Mouse (Mus musculus) MEL (cell line): ENCODE data around the gene Rilpl1. TPM values are rescaled to one million over a fixed set of nuclear protein-coding genes. Genes with fewer than 3 reads are reported as not detected.

ENCODE experiments used
- DNase-seq: peaks from one replicate; pipeline ENCODE4 v3.0.0; 2011; ENCODE audit warnings: low read depth, low spot score
- H3K27ac ChIP-seq: 2 replicates; pipeline ENCODE4 v1.5.1; 2012; ENCODE audit warnings: low read depth, mild to moderate bottlenecking, control low read depth, low read length, moderate library complexity; ENCODE audit not compliant: control insufficient read depth
- H3K27me3 ChIP-seq, 2 experiments: fragments of 150-350 bp in 1 of 2; sonication (generic) in 1 of 2; 2 replicates each; pipeline ENCODE4 v1.6.1; 2012; ENCODE audit warnings: low read length in 2 of 2, mild to moderate bottlenecking in 2 of 2, improper control_type of control experiment in 1 of 2, moderate library complexity in 1 of 2; ENCODE audit not compliant: insufficient read depth in 2 of 2, control insufficient read depth in 1 of 2
- H3K36me3 ChIP-seq, 2 experiments: 2 replicates each; pipeline ENCODE4 v1.6.1; 2012 to 2014; ENCODE audit warnings: low read length in 2 of 2, improper control_type of control experiment in 1 of 2, inconsistent platforms in 1 of 2, mild to moderate bottlenecking in 1 of 2; ENCODE audit not compliant: insufficient read depth in 2 of 2, control insufficient read depth in 1 of 2
- H3K4me1 ChIP-seq, 2 experiments: fragments of 150-350 bp in 1 of 2; sonication (generic) in 1 of 2; 2 replicates each; pipeline ENCODE4 v1.6.1; 2012; ENCODE audit warnings: low read length in 2 of 2, improper control_type of control experiment in 1 of 2, mild to moderate bottlenecking in 1 of 2; ENCODE audit not compliant: insufficient read depth in 2 of 2, control insufficient read depth in 1 of 2
- H3K4me3 ChIP-seq, 2 experiments: fragments of 150-350 bp in 1 of 2; sonication (generic) in 1 of 2; 2 replicates each; pipeline ENCODE4 v1.5.1; 2012; ENCODE audit warnings: low read depth in 2 of 2, low read length in 2 of 2, mild to moderate bottlenecking in 2 of 2, moderate library complexity in 2 of 2, control low read depth in 1 of 2, improper control_type of control experiment in 1 of 2; ENCODE audit not compliant: control insufficient read depth in 1 of 2, insufficient read depth in 1 of 2
- H3K79me2 ChIP-seq: 2 replicates; pipeline ENCODE4 v1.6.1; 2012; ENCODE audit warnings: mild to moderate bottlenecking, low read length, moderate library complexity; ENCODE audit not compliant: control insufficient read depth, poor library complexity, insufficient read depth
- H3K9ac ChIP-seq: 2 replicates; pipeline ENCODE4 v1.6.1; 2012; ENCODE audit warnings: low read depth, mild to moderate bottlenecking, control low read depth, low read length, moderate library complexity; ENCODE audit not compliant: control insufficient read depth, poor library complexity, severe bottlenecking
- H3K9me3 ChIP-seq: fragments of 150-350 bp; sonication (generic); replicated peaks from 2 replicates; pipeline ENCODE4 v1.6.1; 2012; ENCODE audit warnings: mild to moderate bottlenecking, low read length, improper control_type of control experiment, moderate library complexity; ENCODE audit not compliant: insufficient read depth
- ELF1 ChIP-seq: IDR thresholded peaks from 2 replicates; pipeline ENCODE4 v1.6.1; 2014; ENCODE audit warnings: low read depth, mild to moderate bottlenecking, inconsistent platforms, low read length, improper control_type of control experiment, moderate library complexity
- EP300 ChIP-seq, 2 experiments: IDR thresholded peaks; 2 replicates each; pipeline ENCODE4 v1.6.1; 2011; ENCODE audit warnings: improper control_type of control experiment in 2 of 2, low read length in 2 of 2, low read depth in 1 of 2, mild to moderate bottlenecking in 1 of 2
- GABPA ChIP-seq: IDR thresholded peaks from 2 replicates; pipeline ENCODE4 v1.6.1; 2012; ENCODE audit warnings: low read depth, mild to moderate bottlenecking, inconsistent platforms, low read length, improper control_type of control experiment, moderate library complexity
- GATA1 ChIP-seq: IDR thresholded peaks from 2 replicates; pipeline ENCODE4 v1.6.1; 2011; ENCODE audit warnings: low read depth, low read length, improper control_type of control experiment
- HCFC1 ChIP-seq: IDR thresholded peaks from 2 replicates; pipeline ENCODE4 v1.6.1; 2012; ENCODE audit warnings: low read depth, mild to moderate bottlenecking, inconsistent platforms, low read length, improper control_type of control experiment, moderate library complexity
- JUND ChIP-seq: IDR thresholded peaks from 2 replicates; pipeline ENCODE4 v1.6.1; 2011; ENCODE audit warnings: low read depth, mild to moderate bottlenecking, improper control_type of control experiment, low read length
- MAX ChIP-seq: IDR thresholded peaks from 2 replicates; pipeline ENCODE4 v1.6.1; 2011; ENCODE audit warnings: low read length, improper control_type of control experiment
- MXI1 ChIP-seq: IDR thresholded peaks from 2 replicates; pipeline ENCODE4 v1.6.1; 2011; ENCODE audit warnings: mild to moderate bottlenecking, low read depth, low read length, improper control_type of control experiment
- MYC ChIP-seq: IDR thresholded peaks from 2 replicates; pipeline ENCODE4 v1.6.1; 2011; ENCODE audit warnings: low read depth, mild to moderate bottlenecking, low read length, improper control_type of control experiment, moderate library complexity
- NELFE ChIP-seq: IDR thresholded peaks from 2 replicates; pipeline ENCODE4 v1.6.1; 2011; ENCODE audit warnings: low read depth, low read length, improper control_type of control experiment
- POLR2A ChIP-seq, 2 experiments: IDR thresholded peaks; 2 replicates each; pipeline ENCODE4 v1.6.1; 2011 to 2012; ENCODE audit warnings: low read length in 2 of 2, mild to moderate bottlenecking in 2 of 2, control low read depth in 1 of 2, improper control_type of control experiment in 1 of 2, low read depth in 1 of 2, moderate library complexity in 1 of 2; ENCODE audit not compliant: control insufficient read depth in 1 of 2, insufficient read depth in 1 of 2, poor library complexity in 1 of 2
- RAD21 ChIP-seq: IDR thresholded peaks from 2 replicates; pipeline ENCODE4 v1.6.1; 2011; ENCODE audit warnings: mild to moderate bottlenecking, low read depth, low read length, improper control_type of control experiment
- SIN3A ChIP-seq: IDR thresholded peaks from 2 replicates; pipeline ENCODE4 v1.6.1; 2012; ENCODE audit warnings: low read length, improper control_type of control experiment, inconsistent platforms
- TBP ChIP-seq: IDR thresholded peaks from 2 replicates; pipeline ENCODE4 v1.8.0; 2011; ENCODE audit warnings: low read depth, low read length, improper control_type of control experiment
- UBTF ChIP-seq: IDR thresholded peaks from 2 replicates; pipeline ENCODE4 v1.6.1; 2012; ENCODE audit warnings: low read depth, mild to moderate bottlenecking, inconsistent platforms, low read length, improper control_type of control experiment, moderate library complexity, borderline replicate concordance; ENCODE audit not compliant: insufficient read depth
- USF1 ChIP-seq: IDR thresholded peaks from 2 replicates; pipeline ENCODE4 v1.6.1; 2014; ENCODE audit warnings: low read depth, mild to moderate bottlenecking, inconsistent platforms, low read length, improper control_type of control experiment, moderate library complexity
- USF2 ChIP-seq, 2 experiments: IDR thresholded peaks; 2 replicates each; pipeline ENCODE4 v1.6.1; 2011 to 2012; ENCODE audit warnings: improper control_type of control experiment in 2 of 2, low read length in 2 of 2, borderline replicate concordance in 1 of 2, inconsistent platforms in 1 of 2, low read depth in 1 of 2, mild to moderate bottlenecking in 1 of 2; ENCODE audit not compliant: insufficient read depth in 1 of 2
- ZC3H11A ChIP-seq: IDR thresholded peaks from 2 replicates; pipeline ENCODE4 v1.6.1; 2012; ENCODE audit warnings: low read depth, mild to moderate bottlenecking, inconsistent platforms, low read length, improper control_type of control experiment
- ZMIZ1 ChIP-seq: IDR thresholded peaks from 2 replicates; pipeline ENCODE4 v1.6.1; 2012; ENCODE audit warnings: low read depth, mild to moderate bottlenecking, inconsistent platforms, low read length, improper control_type of control experiment, moderate library complexity
- ZNF384 ChIP-seq: IDR thresholded peaks from 2 replicates; pipeline ENCODE4 v1.6.1; 2012; ENCODE audit warnings: low read depth, mild to moderate bottlenecking, inconsistent platforms, low read length, improper control_type of control experiment
- polyA plus RNA-seq, 2 experiments: library from polyadenylated mRNA; stranded (reverse) in 1 of 2; unstranded in 1 of 2; fragments of >175 nt in 1 of 2; fragments of >200 nt in 1 of 2; gene quantifications; 2 replicates each; pipeline versions ENCODE4 v1.2.1 to v1.2.4; 2012; ENCODE audit warnings: low replicate concordance in 2 of 2, low read depth in 1 of 2; ENCODE audit not compliant: insufficient read length in 2 of 2, insufficient read depth in 1 of 2, missing spikeins in 1 of 2
- total RNA-seq: library from RNA; depleted of rRNA; stranded (reverse); fragments of 300-350 nt; gene quantifications from 2 replicates; pipeline ENCODE4 v1.2.3, GENCODE M21; 2012

Gene Rilpl1
- total and polyA plus RNA-seq, 3 experiments = 5.7 to 8.6 TPM; not detected in 1

DNA sequence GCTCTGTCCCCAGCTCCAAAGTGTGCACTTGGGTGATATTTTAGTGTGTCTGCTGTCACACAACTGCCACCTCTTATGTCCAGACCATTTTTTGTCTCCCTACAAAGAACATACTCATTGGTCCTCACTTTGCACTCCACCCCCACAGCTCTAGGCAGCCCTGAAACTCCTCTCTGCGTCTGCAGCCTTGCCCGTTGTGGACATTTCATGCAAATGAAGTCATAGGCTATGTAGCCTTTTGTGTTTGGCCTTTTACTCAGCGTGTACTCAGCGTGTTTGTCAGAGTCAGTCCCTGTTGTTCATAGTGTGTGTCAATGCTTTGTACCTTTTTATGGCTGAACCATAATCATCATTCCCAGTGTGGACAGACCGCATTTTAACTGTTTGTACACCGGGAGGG is 81.7 kb downstream of the Rilpl1 start:
- Histone ChIP-seq H3K4me3 (no peak overlapping the region), H3K4me1 (peaks cover 3 to 16% of the 10 kb centered on the region in 2 experiments; a peak in 3 of 4 replicates)

DNA sequence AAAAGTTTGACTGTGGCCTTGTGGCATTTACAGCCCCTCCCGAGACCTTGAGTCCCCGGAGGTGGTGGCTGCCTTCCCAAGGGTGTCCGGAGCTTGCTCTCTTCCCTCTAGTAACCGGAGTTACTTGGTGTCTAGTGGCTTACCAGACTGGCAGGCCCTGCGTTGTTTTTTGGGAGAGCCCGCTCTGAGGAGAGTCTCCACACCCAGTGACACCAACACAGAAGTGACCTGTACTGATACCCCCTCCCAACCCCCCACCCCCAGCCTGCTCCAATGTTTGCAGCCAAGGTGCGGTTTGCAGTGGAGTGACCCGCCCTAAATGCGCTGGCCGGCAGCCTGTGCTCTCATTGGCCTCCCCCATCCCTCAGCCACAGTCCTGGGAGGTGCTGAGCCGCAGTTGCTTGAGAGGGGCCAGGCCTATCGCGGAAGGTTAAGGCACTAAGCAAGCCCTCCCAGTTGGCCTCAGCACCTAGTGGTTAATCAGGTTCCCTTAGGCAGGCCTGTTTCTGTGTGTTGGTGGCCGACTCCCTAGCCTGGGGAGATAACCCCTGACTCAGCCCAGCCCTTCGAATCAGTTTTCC is 84.8 kb downstream of the Rilpl1 start:
- Histone ChIP-seq H3K4me1 (peaks cover 8 to 32% of the 10 kb centered on the region in 2 experiments), H3K79me2 (peaks cover 52% of the 10 kb centered on the region)

More for the DNA sequence above, 81.7 kb downstream of the Rilpl1 start:
- peaks cover 24 to 25% of the 10 kb centered on the region in 2 experiments for H3K36me3 ChIP-seq
- H3K9ac ChIP-seq = no peak overlapping the region
- TF ChIP-seq ZMIZ1 (no peak), RAD21 (no peak), POLR2A (IDR thresholded peaks at IDR 0.05; ENCODE audit: control insufficient read depth in 1 of 2, insufficient read depth in 1 of 2, low read depth in 1 of 2, low read length in 2 of 2, poor library complexity in 1 of 2) (no peak), MXI1 (no peak), ELF1 (no peak), ZC3H11A (no peak), JUND (no peak)
- peaks cover 48% of the 10 kb centered on the region for H3K79me2 ChIP-seq
- DNase-seq = no peak
- no peaks in the 10 kb centered on the region for H3K27me3 ChIP-seq
- H3K27ac ChIP-seq = no peak overlapping the region
- no peaks in the 10 kb centered on the region for H3K9me3 ChIP-seq

DNA sequence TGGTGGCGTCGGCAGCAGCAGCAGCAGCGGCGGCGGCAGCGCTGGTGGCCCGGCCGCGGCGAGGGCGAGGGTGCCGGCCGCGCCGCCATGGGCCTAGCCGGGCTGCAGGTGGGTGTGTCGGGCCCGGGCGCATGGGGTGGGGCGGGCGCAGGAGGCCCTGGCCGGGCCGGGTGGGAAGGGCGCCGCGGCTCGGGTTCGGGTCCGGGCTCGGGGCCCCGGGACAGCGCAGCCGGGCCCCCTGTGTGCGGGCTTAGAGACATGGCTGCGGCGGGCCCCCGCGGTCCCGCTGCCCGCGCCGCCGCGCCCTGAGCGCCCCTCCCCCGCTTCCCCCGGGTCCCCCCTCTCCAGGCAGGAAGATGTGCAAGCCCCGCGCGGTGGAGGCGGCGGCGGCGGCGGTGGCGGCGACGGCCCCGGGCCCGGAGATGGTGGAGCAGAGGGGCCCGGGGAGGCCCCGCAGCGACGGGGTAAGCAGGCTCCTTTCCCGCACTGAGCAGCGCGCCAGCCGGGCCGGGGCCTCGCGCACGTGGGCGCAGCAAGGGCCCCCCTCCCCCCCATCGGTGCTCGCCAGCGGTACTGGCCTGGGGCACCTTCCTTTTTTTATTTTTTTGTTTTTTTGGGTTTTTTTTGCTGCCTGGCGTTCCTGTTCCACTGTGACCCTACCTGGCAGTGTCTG is 85.4 kb downstream of the Rilpl1 start:
- Histone ChIP-seq H3K79me2 (peaks cover 52% of the 10 kb centered on the region), H3K4me3 (peak overlapping the region; percentile 89 to 96), H3K4me1 (peaks cover 8 to 32% of the 10 kb centered on the region in 2 experiments), H3K9me3 (no peaks in the 10 kb centered on the region), H3K9ac (peak overlapping the region; percentile 98), H3K27me3 (no peaks in the 10 kb centered on the region), H3K27ac (peak overlapping the region; percentile 86)
- no peak for DNase-seq
- TF ChIP-seq MYC (peak; percentile 81), ZMIZ1 (no peak), USF1 (0 out of 2 replicates have a peak, but pooled peaks have one; percentile 17), GABPA (no peak), MAX (peak; percentile 77), POLR2A (IDR thresholded peaks at IDR 0.05; ENCODE audit: control insufficient read depth in 1 of 2, insufficient read depth in 1 of 2, low read depth in 1 of 2, low read length in 2 of 2, poor library complexity in 1 of 2) (peak in 1 of 2 experiments; percentile 33; a peak in 1 of 4 replicates), MXI1 (peak; percentile 86), UBTF (peak; percentile 64; the same call in 1 of the 2 replicates)
- TF ChIP-seq, all 39 proteins: peak for 6
- H3K36me3 ChIP-seq = peaks cover 20 to 47% of the 10 kb centered on the region in 2 experiments

More for the DNA sequence above, 84.8 kb downstream of the Rilpl1 start:
- H3K9ac ChIP-seq = peak overlapping the region; percentile 98
- peaks cover 20 to 44% of the 10 kb centered on the region in 2 experiments for H3K36me3 ChIP-seq
- H3K4me3 ChIP-seq = peak overlapping the region; percentile 89 to 96
- no peaks in the 10 kb centered on the region for H3K27me3 ChIP-seq
- peak overlapping the region; percentile 86 for H3K27ac ChIP-seq
- TF ChIP-seq SIN3A = peak; percentile 71
- TF ChIP-seq USF2 (IDR thresholded peaks at IDR 0.05; ENCODE audit: borderline replicate concordance in 1 of 2, insufficient read depth in 1 of 2, low read depth in 1 of 2, low read length in 2 of 2) = no peak
- TF ChIP-seq MYC = no peak
- no peak for TF ChIP-seq ZNF384
- TF ChIP-seq TBP = 0 out of 2 replicates have a peak, but pooled peaks have one; percentile 19
- TF ChIP-seq POLR2A (IDR thresholded peaks at IDR 0.05; ENCODE audit: control insufficient read depth in 1 of 2, insufficient read depth in 1 of 2, low read depth in 1 of 2, low read length in 2 of 2, poor library complexity in 1 of 2) = peak in 1 of 2 experiments; percentile 56; a peak in 1 of 4 replicates
- TF ChIP-seq HCFC1 = peak; percentile 21; the same call in 1 of the 2 replicates
- TF ChIP-seq GABPA = no peak
- TF ChIP-seq GATA1 = no peak
- 0 out of 2 replicates have a peak, but pooled peaks have one; percentile 2 for TF ChIP-seq NELFE
- no peak for TF ChIP-seq EP300 (IDR thresholded peaks at IDR 0.05; ENCODE audit: low read depth in 1 of 2, low read length in 2 of 2)
- DNase-seq = peak; percentile 86
- no peaks in the 10 kb centered on the region for H3K9me3 ChIP-seq
